Mouse (Mus musculus) bone marrow macrophage, adult 2 months (primary cell): Measurements from ENCODE around the gene Aicda.

Experiments
- CTCF ChIP-seq: IDR thresholded peaks from 2 replicates; pipeline ENCODE4 v1.5.1; 2012; ENCODE audit warnings: low read depth, mild to moderate bottlenecking, low read length, moderate library complexity
- POLR2A ChIP-seq: IDR thresholded peaks from 2 replicates; pipeline ENCODE4 v1.6.1; 2012; ENCODE audit warnings: mild to moderate bottlenecking, low read depth, low read length, borderline replicate concordance

DNA sequence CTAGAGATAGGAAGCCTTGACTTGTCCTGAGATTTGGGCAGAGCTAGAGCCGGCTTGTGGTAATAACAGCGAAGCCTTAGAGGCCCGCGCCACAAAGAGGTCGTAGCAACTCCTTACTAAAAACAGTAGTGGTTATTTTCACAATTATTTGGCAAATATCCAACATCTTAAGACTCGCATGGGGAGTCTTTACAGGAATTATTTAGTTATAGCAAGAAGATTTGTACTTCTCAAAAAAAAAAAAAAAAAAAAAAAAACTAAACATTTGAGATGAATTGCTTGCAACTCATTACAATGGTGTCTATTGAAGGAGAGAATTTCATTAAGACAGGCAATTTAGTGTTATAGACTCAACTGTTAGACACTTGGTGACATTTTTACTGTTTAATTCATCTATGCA, 501 bp downstream of the Aicda start:
- TF ChIP-seq CTCF (no peak), POLR2A (no peak)
